Mouse (Mus musculus): ENCODE data around the gene Rtl8c.
"Not testable (repeated sequence)": the region's sequence is repeated elsewhere in the genome, so short reads cannot be mapped to it uniquely, and the experiment has no call there.

GRCm38 (mm10) chrX:53642980-53643961 lies 35.4 kb downstream of the Rtl8c start, which contains the start of gene Rtl8a:
- not testable (repeated sequence) for TF ChIP-seq CTCF (IDR thresholded peaks at IDR 0.05; ENCODE audit: low read depth, low read length); POLR2A (IDR thresholded peaks at IDR 0.05; ENCODE audit: borderline replicate concordance, low read depth, low read length)
